Mouse (Mus musculus): ENCODE measurements around the gene Stk11. TPM values are rescaled to one million over a fixed set of nuclear protein-coding genes. Genes with fewer than 3 reads are reported as not detected.

Stk11 gene
- total and polyA plus RNA-seq, 2 experiments from 2014 or later, result 12.3 to 97.3 TPM

GRCm38 (mm10) chr10:80127920-80128319 lies 12.3 kb downstream of the Stk11 start:
- Histone ChIP-seq H3K9me3 (ENCODE audit: low read length) (no peaks in the 10 kb centered on the region), H3K36me3 (ENCODE audit: insufficient read depth, low read length) (peaks cover 72% of the 10 kb centered on the region), H3K27me3 (ENCODE audit: insufficient read depth, low read length) (no peaks in the 10 kb centered on the region), H3K27ac (ENCODE audit: low read depth, low read length) (no peak overlapping the region), H3K4me1 (ENCODE audit: insufficient read depth, low read length) (0 out of 2 replicates have a peak, but pooled peaks cover 5% of the 10 kb centered on the region), H3K9ac (replicated peaks; ENCODE audit: low read length, poor library complexity, severe bottlenecking) (no peak overlapping the region), H3K4me3 (ENCODE audit: low read depth, low read length) (no peak overlapping the region), H3K4me2 (ENCODE audit: low read depth, low read length, poor library complexity, severe bottlenecking) (no peak overlapping the region)
- no peak for TF ChIP-seq CTCF (IDR thresholded peaks at IDR 0.05)
- ATAC-seq (ENCODE audit: low FRiP score) (no peak), DNase-seq (ENCODE audit: low spot score) (no peak)
- 98% methylated on average over 8 of the region's 8 CpGs for WGBS

- peaks cover 88% of the 10 kb centered on the region for H3K36me3 ChIP-seq (ENCODE audit: insufficient read depth, low read length)
- H3K4me2 ChIP-seq (ENCODE audit: low read depth, low read length, poor library complexity, severe bottlenecking), result no peak overlapping the region
- ATAC-seq (ENCODE audit: low FRiP score) (no peak), DNase-seq (ENCODE audit: low spot score) (no peak)
- no peaks in the 10 kb centered on the region for H3K27me3 ChIP-seq (ENCODE audit: insufficient read depth, low read length)
- H3K4me3 ChIP-seq (ENCODE audit: low read depth, low read length), result no peak overlapping the region
- H3K27ac ChIP-seq (ENCODE audit: low read depth, low read length), result no peak overlapping the region
- no peak overlapping the region for H3K9ac ChIP-seq (replicated peaks; ENCODE audit: low read length, poor library complexity, severe bottlenecking)
- TF ChIP-seq CTCF (IDR thresholded peaks at IDR 0.05), result no peak
- H3K4me1 ChIP-seq (ENCODE audit: insufficient read depth, low read length), result 0 out of 2 replicates have a peak, but pooled peaks cover 5% of the 10 kb centered on the region
- no peaks in the 10 kb centered on the region for H3K9me3 ChIP-seq (ENCODE audit: low read length)
- WGBS, result 90% methylated on average over 9 of the region's 9 CpGs
Observed at GRCm38 (mm10) chr10:80129846-80130245, 14.2 kb downstream of the Stk11 start.

- no peak for TF ChIP-seq CTCF (IDR thresholded peaks at IDR 0.05)
- Histone ChIP-seq H3K9ac (replicated peaks; ENCODE audit: low read length, poor library complexity, severe bottlenecking) (no peak overlapping the region), H3K9me3 (ENCODE audit: low read length) (no peaks in the 10 kb centered on the region), H3K27me3 (ENCODE audit: insufficient read depth, low read length) (no peaks in the 10 kb centered on the region), H3K4me3 (ENCODE audit: low read depth, low read length) (no peak overlapping the region), H3K36me3 (ENCODE audit: insufficient read depth, low read length) (peaks cover 88% of the 10 kb centered on the region), H3K4me1 (ENCODE audit: insufficient read depth, low read length) (0 out of 2 replicates have a peak, but pooled peaks cover 5% of the 10 kb centered on the region), H3K4me2 (ENCODE audit: low read depth, low read length, poor library complexity, severe bottlenecking) (no peak overlapping the region), H3K27ac (ENCODE audit: low read depth, low read length) (peak overlapping the region; percentile 67; the same call in 1 of the 2 replicates)
- 82% methylated on average over 18 of the region's 18 CpGs for WGBS
- DNase-seq (ENCODE audit: low spot score), result no peak
- no peak; the same call in 1 of the 2 replicates for ATAC-seq (ENCODE audit: low FRiP score)
Observed at GRCm38 (mm10) chr10:80130403-80131031, 14.9 kb downstream of the Stk11 start.

- Histone ChIP-seq H3K4me2 (ENCODE audit: low read depth, low read length, poor library complexity, severe bottlenecking) (peak overlapping the region; percentile 10; the same call in 1 of the 2 replicates), H3K36me3 (ENCODE audit: insufficient read depth, low read length) (peaks cover 83% of the 10 kb centered on the region), H3K27ac (ENCODE audit: low read depth, low read length) (peak overlapping the region; percentile 67), H3K27me3 (ENCODE audit: insufficient read depth, low read length) (no peaks in the 10 kb centered on the region), H3K9me3 (ENCODE audit: low read length) (no peaks in the 10 kb centered on the region), H3K4me3 (ENCODE audit: low read depth, low read length) (peak overlapping the region; percentile 7; the same call in 1 of the 2 replicates), H3K9ac (replicated peaks; ENCODE audit: low read length, poor library complexity, severe bottlenecking) (no peak overlapping the region; the same call in 1 of the 2 replicates), H3K4me1 (ENCODE audit: insufficient read depth, low read length) (peaks cover 10% of the 10 kb centered on the region; the same call in 1 of the 2 replicates)
- peak; percentile 75 for ATAC-seq (ENCODE audit: low FRiP score)
- peak; percentile 83 for DNase-seq (ENCODE audit: low spot score)
- peak; percentile 36; the same call in 1 of the 2 replicates for TF ChIP-seq CTCF (IDR thresholded peaks at IDR 0.05)
- WGBS, result 18% methylated on average over 49 of the region's 55 CpGs
Observed at GRCm38 (mm10) chr10:80131316-80131951, 15.8 kb downstream of the Stk11 start.

- H3K4me3 ChIP-seq (ENCODE audit: low read depth, low read length), result peak overlapping the region; percentile 7; the same call in 1 of the 2 replicates
- no peaks in the 10 kb centered on the region for H3K27me3 ChIP-seq (ENCODE audit: insufficient read depth, low read length)
- WGBS, result 22% methylated on average over 27 of the region's 27 CpGs
- peaks cover 15% of the 10 kb centered on the region for H3K4me1 ChIP-seq (ENCODE audit: insufficient read depth, low read length)
- peak overlapping the region; percentile 10; the same call in 1 of the 2 replicates for H3K4me2 ChIP-seq (ENCODE audit: low read depth, low read length, poor library complexity, severe bottlenecking)
- TF ChIP-seq CTCF (IDR thresholded peaks at IDR 0.05), result no peak
- ATAC-seq (ENCODE audit: low FRiP score), result 0 out of 2 replicates have a peak, but pooled peaks have one; percentile 33
- DNase-seq (ENCODE audit: low spot score), result peak; percentile 22
- no peaks in the 10 kb centered on the region for H3K9me3 ChIP-seq (ENCODE audit: low read length)
- H3K27ac ChIP-seq (ENCODE audit: low read depth, low read length), result peak overlapping the region; percentile 67
- H3K36me3 ChIP-seq (ENCODE audit: insufficient read depth, low read length), result peaks cover 77% of the 10 kb centered on the region
- no peak overlapping the region; the same call in 1 of the 2 replicates for H3K9ac ChIP-seq (replicated peaks; ENCODE audit: low read length, poor library complexity, severe bottlenecking)
Observed at GRCm38 (mm10) chr10:80131952-80132350, 16.3 kb downstream of the Stk11 start.

Measured in midbrain, postnatal 0 days (tissue).